Mouse (Mus musculus) Patski (cell line): ENCODE measurements around the gene Tnfrsf25. TPM values are rescaled to one million over a fixed set of nuclear protein-coding genes. Genes with fewer than 3 reads are reported as not detected.

Experiments
- ATAC-seq: fragments of 100-300 bp; one replicate; pipeline ENCODE4 v1.8.0; 2021
- CTCF ChIA-PET: fragments of 350-600 bp; sonication (Branson Sonifier 250); formaldehyde crosslinking; loops from one replicate; lab custom pipeline; 2022; ENCODE audit warnings: inconsistent platforms; lab: Charles Lee
- POLR2A ChIA-PET: fragments of 350-600 bp; sonication (Branson Sonifier 250); formaldehyde crosslinking; loops from one replicate; lab custom pipeline; 2022; ENCODE audit warnings: antibody characterized with exemption, inconsistent platforms; lab: Charles Lee
- DNase-seq: peaks from one replicate; pipeline ENCODE4 v3.0.0-alpha.2; 2011; ENCODE audit warnings: low read depth, low spot score
- H3K27me3 ChIP-seq: fragments of 371-371 bp; one replicate; pipeline ENCODE4 v1.5.1; 2021
- CTCF ChIP-seq: fragments of 100-300 bp; IDR thresholded peaks from one replicate; pipeline ENCODE4 v1.5.1; 2021
- in situ Hi-C: fragments of 300-500 bp; cut with MboI; formaldehyde crosslinking; loops from 3 replicates; pipeline ENCODE4 v1.11.1; 2018; ENCODE audit warnings: low pct_unique_long_range_greater_than_20kb, mixed read lengths
- polyA plus RNA-seq: library from polyadenylated mRNA; unstranded; gene quantifications from one replicate; pipeline ENCODE4 v1.2.3, GENCODE M21; 2021

Tnfrsf25 gene
- polyA plus RNA-seq, 1 experiment from 2014 or later = 1.5 TPM

- ATAC-seq (no peak), DNase-seq (no peak)
- no peaks in the 10 kb centered on the region for H3K27me3 ChIP-seq
- POLR2A ChIA-PET = no interaction called here
- CTCF ChIA-PET = no interaction called here
- TF ChIP-seq CTCF = no peak
- in situ Hi-C loops = no loop called here
Measured at GRCm38 (mm10) chr4:152106746-152107145, 9.0 kb upstream of the Tnfrsf25 start.

- TF ChIP-seq CTCF = no peak
- H3K27me3 ChIP-seq = no peaks in the 10 kb centered on the region
- DNase-seq = no peak
- CTCF ChIA-PET = no interaction called here
- in situ Hi-C loops = no loop called here
- no peak for ATAC-seq
- POLR2A ChIA-PET = no interaction called here
Measured at GRCm38 (mm10) chr4:152107493-152107892, 8.2 kb upstream of the Tnfrsf25 start.

DNA sequence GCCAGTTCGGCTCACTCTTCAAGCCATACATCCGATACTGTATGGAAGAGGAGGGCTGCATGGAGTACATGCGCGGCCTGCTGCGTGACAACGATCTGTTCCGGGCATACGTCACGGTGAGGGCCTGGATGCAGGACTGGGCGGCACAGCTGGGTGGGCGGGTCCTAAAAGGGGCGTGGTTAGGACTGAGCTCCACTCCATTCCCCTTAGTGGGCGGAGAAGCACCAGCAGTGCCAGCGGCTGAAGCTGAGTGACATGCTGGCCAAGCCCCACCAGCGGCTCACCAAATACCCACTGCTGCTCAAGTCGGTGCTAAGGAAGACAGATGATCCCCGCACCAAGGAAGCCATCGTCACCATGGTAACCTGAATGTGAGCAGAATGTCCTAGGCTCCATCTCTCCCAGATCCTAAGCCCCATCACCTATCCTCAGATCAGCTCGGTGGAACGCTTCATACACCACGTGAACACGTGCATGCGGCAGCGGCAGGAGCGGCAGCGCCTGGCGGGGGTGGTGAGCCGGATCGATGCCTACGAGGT lies 7.7 kb upstream of the Tnfrsf25 start:
- H3K27me3 ChIP-seq = no peaks in the 10 kb centered on the region
- POLR2A ChIA-PET = interaction anchor here (0.7 kb wide), 1 partner anchor 845 kb away, joined by 3 read pairs; no protein-coding TSS in a partner anchor
- ATAC-seq = no peak
- in situ Hi-C loops = no loop called here
- no peak for TF ChIP-seq CTCF
- CTCF ChIA-PET = no interaction called here
- no peak for DNase-seq

- DNase-seq = no peak
- ChIA-PET POLR2A (interaction anchor here (0.7 kb wide), 1 partner anchor 845 kb away, joined by 3 read pairs; no protein-coding TSS in a partner anchor), CTCF (no interaction called here)
- in situ Hi-C loops = no loop called here
- H3K27me3 ChIP-seq = no peaks in the 10 kb centered on the region
- no peak for ATAC-seq
- TF ChIP-seq CTCF = no peak
Measured at GRCm38 (mm10) chr4:152108673-152109072, 7.1 kb upstream of the Tnfrsf25 start.

GRCm38 (mm10) chr4:152109509-152109908 lies 6.2 kb upstream of the Tnfrsf25 start:
- ATAC-seq (no peak), DNase-seq (no peak)
- no peaks in the 10 kb centered on the region for H3K27me3 ChIP-seq
- POLR2A ChIA-PET = interaction anchor here (0.7 kb wide), 1 partner anchor 890 kb away, joined by 4 read pairs; no protein-coding TSS in a partner anchor
- CTCF ChIA-PET = no interaction called here
- in situ Hi-C loops = no loop called here
- TF ChIP-seq CTCF = no peak

- ATAC-seq (no peak), DNase-seq (no peak)
- no peaks in the 10 kb centered on the region for H3K27me3 ChIP-seq
- POLR2A ChIA-PET = no interaction called here
- no peak for TF ChIP-seq CTCF
- CTCF ChIA-PET = interaction anchor here (1.2 kb wide), 1 partner anchor 48 kb away, joined by 3 read pairs; no protein-coding TSS in a partner anchor
- in situ Hi-C loops = no loop called here
Measured at GRCm38 (mm10) chr4:152110689-152111088, 5.0 kb upstream of the Tnfrsf25 start.

DNA sequence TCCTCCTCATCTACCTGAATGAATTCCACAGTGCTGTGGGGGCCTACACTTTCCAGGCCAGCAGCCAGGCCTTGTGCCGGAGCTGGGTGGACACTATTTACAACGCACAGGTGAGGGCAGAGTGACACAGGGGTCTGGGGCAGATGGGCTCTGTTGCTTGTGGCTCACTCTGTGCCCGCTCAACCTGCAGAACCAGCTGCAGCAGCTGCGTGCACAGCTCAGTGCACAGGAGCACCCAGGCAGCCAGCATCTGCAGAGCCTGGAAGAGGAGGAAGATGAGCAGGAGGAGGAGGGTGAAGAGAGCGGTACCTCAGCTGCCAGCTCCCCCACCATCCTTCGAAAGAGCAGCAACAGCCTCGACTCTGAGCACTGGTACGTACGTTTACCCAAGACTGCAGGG lies 3.4 kb upstream of the Tnfrsf25 start:
- CTCF ChIA-PET = interaction anchor here (1.1 to 1.3 kb wide), 2 partner anchors 9 to 28 kb away, joined by 3 read pairs; no protein-coding TSS in a partner anchor
- in situ Hi-C loops = no loop called here
- no peak for ATAC-seq
- POLR2A ChIA-PET = no interaction called here
- no peaks in the 10 kb centered on the region for H3K27me3 ChIP-seq
- no peak for TF ChIP-seq CTCF
- DNase-seq = no peak

DNA sequence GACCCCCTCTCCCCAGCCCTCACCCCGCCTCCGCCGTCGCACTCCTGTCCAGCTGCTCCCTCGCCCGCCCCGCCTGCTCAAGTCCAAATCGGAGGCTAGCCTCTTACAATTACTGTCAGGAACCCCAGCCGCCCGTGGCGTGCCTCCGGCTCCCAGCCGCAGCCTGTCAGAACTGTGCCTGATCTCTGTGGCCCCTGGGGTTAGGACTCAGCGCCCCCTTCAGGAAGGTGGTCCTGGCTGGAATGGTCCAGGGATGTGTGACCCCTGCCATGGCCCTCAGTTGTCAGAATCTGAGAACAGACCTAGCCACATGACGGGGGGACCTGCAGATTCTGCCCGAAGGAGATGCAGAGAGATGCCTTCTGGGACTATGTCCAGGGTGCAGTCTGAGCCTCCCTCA lies 1.7 kb upstream of the Tnfrsf25 start:
- DNase-seq (no peak), ATAC-seq (no peak)
- H3K27me3 ChIP-seq = no peaks in the 10 kb centered on the region
- in situ Hi-C loops = no loop called here
- no peak for TF ChIP-seq CTCF
- ChIA-PET CTCF (no interaction called here), POLR2A (no interaction called here)

DNA sequence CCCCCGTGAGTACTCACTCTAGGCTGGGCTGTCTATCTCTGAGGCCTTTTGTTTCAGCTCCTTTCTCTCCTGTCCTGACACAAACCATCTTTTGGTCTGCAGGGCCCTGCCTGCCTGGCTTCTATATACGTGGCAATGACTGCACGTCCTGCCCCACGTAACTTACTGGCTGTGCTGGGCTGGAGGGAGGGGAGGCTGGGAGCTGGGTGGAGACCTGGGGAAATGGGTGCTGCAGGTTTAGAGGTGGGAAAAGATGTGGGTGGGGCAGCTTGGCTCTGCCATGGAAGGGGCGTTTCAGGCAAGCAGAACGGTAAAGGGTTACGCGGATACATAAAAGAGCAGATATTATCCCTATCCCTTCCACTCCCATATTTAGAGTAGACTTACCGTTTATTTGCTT lies 1.8 kb downstream of the Tnfrsf25 start:
- no peaks in the 10 kb centered on the region for H3K27me3 ChIP-seq
- ATAC-seq = no peak
- ChIA-PET POLR2A (interaction anchor here (0.6 kb wide), 2 partner anchors 16 to 19 kb away, joined by 3 read pairs; no protein-coding TSS in a partner anchor), CTCF (no interaction called here)
- in situ Hi-C loops = no loop called here
- no peak for DNase-seq
- no peak for TF ChIP-seq CTCF

DNA sequence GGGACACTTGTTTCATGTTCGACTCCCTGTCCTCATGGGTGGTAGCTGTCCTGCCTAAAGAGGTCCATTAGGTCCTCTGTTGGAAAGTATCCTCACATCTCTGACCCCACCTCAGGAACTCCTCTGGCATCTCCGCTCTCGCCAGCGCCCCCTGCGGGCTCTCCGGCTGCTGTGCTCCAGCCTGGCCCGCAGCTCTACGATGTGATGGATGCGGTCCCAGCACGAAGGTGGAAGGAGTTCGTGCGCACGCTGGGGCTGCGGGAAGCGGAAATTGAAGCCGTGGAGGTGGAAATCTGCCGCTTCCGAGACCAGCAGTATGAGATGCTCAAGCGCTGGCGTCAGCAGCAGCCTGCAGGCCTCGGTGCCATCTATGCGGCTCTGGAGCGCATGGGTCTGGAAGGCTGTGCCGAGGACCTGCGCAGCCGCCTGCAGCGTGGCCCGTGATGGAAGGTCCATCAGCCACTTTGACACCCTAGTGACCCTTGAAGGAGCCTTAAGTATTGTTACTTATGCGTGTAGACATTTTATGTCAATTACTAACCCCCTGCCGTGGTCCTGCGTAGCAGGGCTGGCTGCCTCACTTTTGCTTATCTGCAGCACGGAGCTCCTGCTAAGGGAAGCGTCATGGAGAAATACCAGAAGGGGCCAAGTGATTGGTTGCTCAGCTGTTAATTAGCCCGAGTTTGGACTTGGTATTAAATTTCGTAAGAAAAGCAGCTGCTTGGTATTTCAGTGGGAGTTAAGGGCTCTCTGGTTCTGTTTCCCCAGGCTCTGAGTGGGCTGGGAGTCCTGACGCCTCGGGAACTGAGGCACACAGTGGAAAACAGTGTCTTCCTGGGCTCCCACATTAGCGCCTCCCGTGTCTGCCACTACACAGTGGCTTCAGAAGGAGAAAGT lies 3.9 kb downstream of the Tnfrsf25 start:
- no peak for DNase-seq
- POLR2A ChIA-PET = no interaction called here
- in situ Hi-C loops = no loop called here
- no peak for TF ChIP-seq CTCF
- ATAC-seq = no peak
- CTCF ChIA-PET = interaction anchor here (1.2 to 2.5 kb wide), 2 partner anchors 15 to 17 kb away, joined by 3 to 7 read pairs; no protein-coding TSS in a partner anchor
- no peaks in the 10 kb centered on the region for H3K27me3 ChIP-seq
